Mouse (Mus musculus): ENCODE results near the gene Mcl1. TPM values are rescaled to one million over a fixed set of nuclear protein-coding genes. Genes with fewer than 3 reads are reported as not detected.

The Mcl1 gene
- total and polyA plus RNA-seq, 3 experiments = 39.1 to 139 (median 134) TPM

- Histone ChIP-seq H3K9ac (ENCODE audit: low read depth, low read length) (no peak overlapping the region), H3K4me3 (no peak overlapping the region), H3K27ac (no peak overlapping the region), H3K4me1 (ENCODE audit: control insufficient read depth, insufficient read depth, low read length) (peaks cover 22% of the 10 kb centered on the region), H3K79me2 (replicated peaks; ENCODE audit: control insufficient read depth, insufficient read depth, low read length) (no peaks in the 10 kb centered on the region), H3K27me3 (ENCODE audit: control insufficient read depth, insufficient read depth, low read length) (no peaks in the 10 kb centered on the region), H3K36me3 (ENCODE audit: control insufficient read depth, insufficient read depth, low read length) (peaks cover 8% of the 10 kb centered on the region)
- intact Hi-C loops (cut with DNase I) = loop anchor here (5.0 kb wide), 1 partner anchor 92 kb away; the partner anchor contains the start of gene Golph3l
- TF ChIP-seq CTCF (IDR thresholded peaks at IDR 0.05) (no peak), POLR2A (IDR thresholded peaks at IDR 0.05; ENCODE audit: insufficient read depth, low read depth, low read length) (no peak), EP300 (IDR thresholded peaks at IDR 0.05; ENCODE audit: insufficient read depth, low read depth, low read length) (no peak)
- no peak for DNase-seq
- WGBS = 92% methylated on average over 8 of the region's 8 CpGs
Measured at GRCm38 (mm10) chr3:95679551-95679950, 21.0 kb downstream of the Mcl1 start.

- Histone ChIP-seq H3K27ac (no peak overlapping the region), H3K36me3 (ENCODE audit: control insufficient read depth, insufficient read depth, low read length) (peaks cover 5% of the 10 kb centered on the region; the same call in 1 of the 2 replicates), H3K27me3 (ENCODE audit: control insufficient read depth, insufficient read depth, low read length) (no peaks in the 10 kb centered on the region), H3K9ac (ENCODE audit: low read depth, low read length) (no peak overlapping the region), H3K79me2 (replicated peaks; ENCODE audit: control insufficient read depth, insufficient read depth, low read length) (no peaks in the 10 kb centered on the region), H3K4me3 (no peak overlapping the region), H3K4me1 (ENCODE audit: control insufficient read depth, insufficient read depth, low read length) (peaks cover 19% of the 10 kb centered on the region)
- 86% methylated on average over 6 of the region's 6 CpGs for WGBS
- TF ChIP-seq EP300 (IDR thresholded peaks at IDR 0.05; ENCODE audit: insufficient read depth, low read depth, low read length) = no peak
- no peak for TF ChIP-seq CTCF (IDR thresholded peaks at IDR 0.05)
- TF ChIP-seq POLR2A (IDR thresholded peaks at IDR 0.05; ENCODE audit: insufficient read depth, low read depth, low read length) = no peak
- no peak for DNase-seq
- intact Hi-C loops (cut with DNase I) = no loop called here
Measured at GRCm38 (mm10) chr3:95680673-95681072, 22.1 kb downstream of the Mcl1 start.

- H3K27ac ChIP-seq = no peak overlapping the region
- no peaks in the 10 kb centered on the region for H3K79me2 ChIP-seq (replicated peaks; ENCODE audit: control insufficient read depth, insufficient read depth, low read length)
- WGBS = 43% methylated on average over 11 of the region's 11 CpGs
- TF ChIP-seq CTCF (IDR thresholded peaks at IDR 0.05) (no peak), EP300 (IDR thresholded peaks at IDR 0.05; ENCODE audit: insufficient read depth, low read depth, low read length) (no peak)
- H3K4me1 ChIP-seq (ENCODE audit: control insufficient read depth, insufficient read depth, low read length) = peaks cover 16% of the 10 kb centered on the region
- H3K4me3 ChIP-seq = no peak overlapping the region
- intact Hi-C loops (cut with DNase I) = no loop called here
- no peaks in the 10 kb centered on the region for H3K27me3 ChIP-seq (ENCODE audit: control insufficient read depth, insufficient read depth, low read length)
- H3K9ac ChIP-seq (ENCODE audit: low read depth, low read length) = no peak overlapping the region
- DNase-seq = no peak
- peaks cover 3% of the 10 kb centered on the region; the same call in 1 of the 2 replicates for H3K36me3 ChIP-seq (ENCODE audit: control insufficient read depth, insufficient read depth, low read length)
Measured at GRCm38 (mm10) chr3:95681365-95681764, 22.8 kb downstream of the Mcl1 start.

GRCm38 (mm10) chr3:95682878-95683277, 24.3 kb downstream of the Mcl1 start:
- H3K4me3 ChIP-seq = no peak overlapping the region
- peaks cover 13% of the 10 kb centered on the region for H3K4me1 ChIP-seq (ENCODE audit: control insufficient read depth, insufficient read depth, low read length)
- no peaks in the 10 kb centered on the region for H3K27me3 ChIP-seq (ENCODE audit: control insufficient read depth, insufficient read depth, low read length)
- H3K27ac ChIP-seq = no peak overlapping the region
- WGBS = 58% methylated on average over 5 of the region's 5 CpGs
- no peak for DNase-seq
- H3K79me2 ChIP-seq (replicated peaks; ENCODE audit: control insufficient read depth, insufficient read depth, low read length) = no peaks in the 10 kb centered on the region
- no peaks in the 10 kb centered on the region for H3K36me3 ChIP-seq (ENCODE audit: control insufficient read depth, insufficient read depth, low read length)
- H3K9ac ChIP-seq (ENCODE audit: low read depth, low read length) = no peak overlapping the region
- intact Hi-C loops (cut with DNase I) = no loop called here
- no peak for TF ChIP-seq POLR2A (IDR thresholded peaks at IDR 0.05; ENCODE audit: insufficient read depth, low read depth, low read length)
- peak; percentile 48 for TF ChIP-seq CTCF (IDR thresholded peaks at IDR 0.05)

- Histone ChIP-seq H3K79me2 (replicated peaks; ENCODE audit: control insufficient read depth, insufficient read depth, low read length) (no peaks in the 10 kb centered on the region), H3K4me1 (ENCODE audit: control insufficient read depth, insufficient read depth, low read length) (peaks cover 16% of the 10 kb centered on the region), H3K4me3 (no peak overlapping the region), H3K9ac (ENCODE audit: low read depth, low read length) (peak overlapping the region; percentile 22; the same call in 1 of the 2 replicates), H3K36me3 (ENCODE audit: control insufficient read depth, insufficient read depth, low read length) (no peaks in the 10 kb centered on the region), H3K27me3 (ENCODE audit: control insufficient read depth, insufficient read depth, low read length) (no peaks in the 10 kb centered on the region), H3K27ac (peak overlapping the region; percentile 55)
- WGBS = 27% methylated on average over 5 of the region's 8 CpGs
- intact Hi-C loops (cut with DNase I) = loop anchor here (5.0 kb wide), 1 partner anchor 47 kb away; no protein-coding TSS in a partner anchor
- peak; percentile 45 to 52 for DNase-seq
- TF ChIP-seq EP300 (IDR thresholded peaks at IDR 0.05; ENCODE audit: insufficient read depth, low read depth, low read length) (no peak), POLR2A (IDR thresholded peaks at IDR 0.05; ENCODE audit: insufficient read depth, low read depth, low read length) (no peak), CTCF (IDR thresholded peaks at IDR 0.05) (no peak)
Measured at GRCm38 (mm10) chr3:95684846-95685245, 26.3 kb downstream of the Mcl1 start.

GRCm38 (mm10) chr3:95685301-95685700, 26.7 kb downstream of the Mcl1 start:
- Histone ChIP-seq H3K36me3 (ENCODE audit: control insufficient read depth, insufficient read depth, low read length) (no peaks in the 10 kb centered on the region), H3K4me1 (ENCODE audit: control insufficient read depth, insufficient read depth, low read length) (peaks cover 16% of the 10 kb centered on the region)
- DNase-seq = peak; percentile 16 to 31

More at GRCm38 (mm10) chr3:95685301-95685700, 26.7 kb downstream of the Mcl1 start:
- Histone ChIP-seq H3K79me2 (replicated peaks; ENCODE audit: control insufficient read depth, insufficient read depth, low read length) (no peaks in the 10 kb centered on the region), H3K4me3 (no peak overlapping the region), H3K27me3 (ENCODE audit: control insufficient read depth, insufficient read depth, low read length) (no peaks in the 10 kb centered on the region), H3K27ac (peak overlapping the region; percentile 96), H3K9ac (ENCODE audit: low read depth, low read length) (no peak overlapping the region; the same call in 1 of the 2 replicates)
- intact Hi-C loops (cut with DNase I) = loop anchor here (5.0 kb wide), 1 partner anchor 47 kb away; no protein-coding TSS in a partner anchor
- TF ChIP-seq CTCF (IDR thresholded peaks at IDR 0.05) = no peak
- no peak for TF ChIP-seq EP300 (IDR thresholded peaks at IDR 0.05; ENCODE audit: insufficient read depth, low read depth, low read length)
- TF ChIP-seq POLR2A (IDR thresholded peaks at IDR 0.05; ENCODE audit: insufficient read depth, low read depth, low read length) = no peak
- 70% methylated on average over 4 of the region's 4 CpGs for whole genome bisulfite sequencing

Data from heart, adult 2 months (tissue).